Mouse (Mus musculus): ENCODE results near the gene Rbfox3.
A peak's percentile ranks its signal among the peaks of the same experiment; 100 is the strongest.

Rbfox3 gene

DNA sequence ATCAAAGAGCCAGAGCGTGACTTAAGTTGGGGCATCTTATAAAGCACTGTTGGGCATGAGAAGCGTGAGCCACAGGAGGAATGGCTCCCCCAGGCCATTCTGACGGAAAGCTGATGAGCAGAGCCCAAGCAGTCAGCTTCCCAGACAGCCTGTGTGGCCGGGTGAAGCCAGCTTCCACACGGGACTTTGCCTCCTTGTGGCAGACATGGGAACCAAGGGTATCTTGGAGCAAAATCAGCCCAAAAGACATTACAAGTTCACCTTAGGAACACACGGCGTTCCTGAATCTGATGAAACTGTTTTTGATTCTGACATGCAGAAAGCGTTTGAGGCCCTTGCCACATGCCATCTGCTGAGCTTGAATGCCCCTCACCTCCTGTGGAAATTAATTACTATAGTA lies 303.5 kb downstream of the Rbfox3 start:
- DNase-seq (ENCODE audit: extremely low read depth, low read depth), result no peak

DNA sequence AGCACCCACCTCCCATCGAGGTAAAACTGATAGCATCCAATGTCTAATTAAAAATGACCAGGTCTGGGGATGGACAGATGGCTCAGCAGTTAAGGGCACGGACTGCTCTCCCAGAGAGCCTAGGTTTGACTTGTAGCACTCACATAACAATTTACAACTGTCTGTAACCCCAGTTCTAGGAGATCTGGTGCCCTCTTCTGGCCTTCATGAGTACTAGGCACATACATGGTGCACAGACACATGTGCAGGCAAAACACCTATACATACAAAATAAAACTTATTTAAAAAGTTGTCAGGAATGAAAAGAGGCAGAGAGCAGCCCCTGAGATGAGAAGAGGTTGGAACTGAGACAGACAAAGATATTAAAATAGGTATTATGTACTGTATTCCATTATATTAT lies 305.8 kb downstream of the Rbfox3 start:
- no peak for DNase-seq (ENCODE audit: extremely low read depth, low read depth)

DNA sequence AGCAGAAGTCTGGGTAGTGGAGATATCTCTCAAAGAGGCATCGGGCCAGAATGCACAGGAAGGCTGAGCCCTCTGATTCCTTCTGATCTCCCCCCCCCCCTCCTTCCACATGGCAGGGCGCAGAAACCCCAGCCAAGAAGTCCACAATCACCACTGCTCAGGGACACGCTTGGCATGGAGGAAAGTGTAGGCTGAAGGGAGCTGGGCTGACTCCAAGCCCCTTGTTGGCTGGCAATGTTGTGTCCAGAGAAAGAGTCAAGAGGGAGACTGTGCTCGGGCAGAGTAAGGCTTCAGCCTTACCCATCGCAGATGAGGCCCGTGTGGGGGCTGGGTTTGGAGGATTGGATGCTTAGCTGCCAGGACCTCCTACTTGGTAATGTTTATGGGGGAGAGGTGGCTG lies 307.2 kb downstream of the Rbfox3 start:
- DNase-seq (ENCODE audit: extremely low read depth, low read depth), result no peak

DNA sequence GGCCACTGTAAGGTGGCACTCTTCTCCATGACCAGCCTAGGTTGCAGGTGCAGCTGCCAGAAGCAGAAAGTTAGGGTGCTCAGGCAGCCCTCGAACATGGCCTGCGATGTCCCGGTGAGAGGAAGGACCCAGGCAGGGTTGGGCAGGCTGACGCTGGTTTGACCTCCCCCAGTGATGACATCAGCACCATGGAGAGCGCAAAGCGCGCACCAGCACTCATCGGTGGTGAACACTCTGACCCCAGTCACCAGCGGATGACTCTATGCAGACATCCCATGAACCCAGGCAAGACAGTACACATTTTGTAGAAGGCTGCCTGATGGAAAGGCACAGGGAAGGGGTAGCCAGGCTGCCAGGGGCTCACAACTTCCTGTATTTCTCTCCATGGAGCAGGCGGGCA lies 308.3 kb downstream of the Rbfox3 start:
- DNase-seq (ENCODE audit: extremely low read depth, low read depth), result no peak

GRCm38 (mm10) chr11:118601484-118601883 lies 309.9 kb downstream of the Rbfox3 start:
- DNase-seq (ENCODE audit: extremely low read depth, low read depth), result no peak

GRCm38 (mm10) chr11:118600168-118600567 lies 311.2 kb downstream of the Rbfox3 start:
- no peak for DNase-seq (ENCODE audit: extremely low read depth, low read depth)

GRCm38 (mm10) chr11:118598726-118599125 lies 312.7 kb downstream of the Rbfox3 start:
- DNase-seq (ENCODE audit: extremely low read depth, low read depth), result no peak

DNA sequence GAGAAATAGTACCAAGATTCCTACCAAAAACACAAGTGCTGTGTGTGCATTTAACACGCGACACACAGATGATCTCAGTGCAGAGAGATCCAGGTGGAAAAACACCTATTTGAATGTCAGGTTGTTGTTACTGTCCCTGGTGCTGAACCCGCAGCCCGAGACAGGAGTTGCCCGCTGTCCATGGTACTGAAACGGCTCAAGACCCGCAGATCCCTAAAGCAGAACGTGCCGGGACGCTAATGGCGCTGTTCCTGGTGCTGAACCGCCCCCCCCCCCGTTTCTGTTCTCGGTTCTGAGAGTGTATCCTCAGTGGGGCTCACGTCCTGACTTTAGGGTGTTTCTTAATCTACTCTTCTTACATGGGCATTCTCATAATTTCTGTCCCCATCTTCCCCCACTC lies 326.6 kb downstream of the Rbfox3 start:
- DNase-seq (ENCODE audit: extremely low read depth, low read depth), result peak; percentile 15

DNA sequence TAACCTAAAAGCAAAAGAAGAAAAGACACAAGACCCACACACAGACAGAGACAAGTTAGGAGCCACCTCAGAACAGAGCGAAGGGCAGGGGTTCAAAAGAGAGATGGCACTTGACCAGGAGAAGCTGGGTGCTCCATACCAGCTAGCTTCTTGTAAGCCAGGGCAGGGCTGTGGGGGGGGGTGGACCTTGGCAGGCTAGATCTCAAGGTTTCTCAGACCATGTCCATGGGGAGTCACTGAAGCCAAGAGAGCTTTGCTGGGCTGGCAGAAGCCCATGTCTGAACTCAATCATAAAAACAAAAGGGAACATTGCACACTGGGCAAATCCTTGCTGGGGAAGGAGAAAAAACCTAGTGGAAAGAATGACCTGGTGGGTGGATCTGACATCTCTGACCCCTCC lies 327.4 kb downstream of the Rbfox3 start:
- no peak for DNase-seq (ENCODE audit: extremely low read depth, low read depth)

- DNase-seq (ENCODE audit: extremely low read depth, low read depth), result no peak
Observed at GRCm38 (mm10) chr11:118583573-118583972, 327.8 kb downstream of the Rbfox3 start.

- no peak for DNase-seq (ENCODE audit: extremely low read depth, low read depth)
Observed at GRCm38 (mm10) chr11:118581019-118581418, 330.4 kb downstream of the Rbfox3 start.

GRCm38 (mm10) chr11:118579622-118580021 lies 331.8 kb downstream of the Rbfox3 start:
- no peak for DNase-seq (ENCODE audit: extremely low read depth, low read depth)

DNA sequence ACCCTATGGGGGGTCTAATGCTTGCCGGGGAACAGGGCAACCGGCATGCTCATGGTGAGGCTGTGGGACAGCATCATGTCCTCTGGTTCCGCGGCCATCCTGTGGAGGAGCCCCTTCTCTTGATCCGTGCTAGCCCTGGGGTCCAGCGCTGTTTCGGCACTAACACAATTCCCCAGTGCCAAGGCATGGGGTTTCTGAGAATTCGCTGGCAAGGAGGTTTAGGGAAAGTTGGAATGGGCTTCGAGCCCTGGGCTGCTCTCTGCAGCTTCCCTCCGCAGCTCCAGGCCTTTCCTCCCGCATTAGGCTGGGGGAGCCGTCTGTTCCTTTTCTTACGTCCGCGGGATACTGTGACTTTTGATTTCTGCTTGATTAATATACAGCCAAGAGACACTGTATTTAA lies 334.1 kb downstream of the Rbfox3 start:
- DNase-seq (ENCODE audit: extremely low read depth, low read depth), result no peak

DNA sequence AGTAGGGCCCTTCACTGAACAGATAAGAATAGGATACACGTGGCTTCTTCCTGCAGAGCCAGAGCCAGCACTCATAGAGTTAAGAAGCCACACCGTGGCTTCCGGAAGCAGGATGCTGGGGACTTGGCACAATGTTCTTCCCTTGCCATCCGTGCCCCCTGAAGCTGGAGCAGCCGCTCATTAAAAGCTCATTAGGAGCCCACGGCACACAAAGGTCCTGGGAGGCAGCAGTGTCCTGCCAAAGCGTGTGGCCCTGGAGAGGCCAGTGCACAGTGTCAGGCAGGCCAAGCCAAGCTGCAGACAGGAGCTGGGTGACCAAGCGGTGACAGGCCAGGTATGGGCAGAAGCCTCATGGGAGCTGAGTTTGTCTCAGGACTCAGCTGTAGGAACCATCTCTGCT lies 334.8 kb downstream of the Rbfox3 start:
- no peak for DNase-seq (ENCODE audit: extremely low read depth, low read depth)

DNA sequence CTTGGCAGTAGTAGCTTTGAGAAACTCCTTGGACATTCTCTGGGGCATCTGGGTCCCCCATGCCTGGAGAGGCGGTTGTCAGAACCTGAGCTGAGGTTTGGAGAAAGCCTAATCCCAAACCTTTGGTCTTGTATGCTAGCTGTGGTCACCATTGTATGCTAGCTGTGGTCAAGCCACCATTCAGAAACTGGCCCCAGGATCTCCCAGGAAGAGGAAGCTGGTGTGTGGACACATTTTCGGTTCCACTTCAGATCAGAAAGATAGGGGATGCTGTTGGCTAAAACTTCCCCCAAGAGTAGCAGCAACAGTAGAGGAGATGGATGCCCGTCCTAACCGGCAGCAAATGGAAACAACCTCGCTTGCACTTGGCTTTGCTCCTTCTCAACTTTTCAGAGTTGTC lies 337.0 kb downstream of the Rbfox3 start:
- no peak for DNase-seq (ENCODE audit: extremely low read depth, low read depth)

DNA sequence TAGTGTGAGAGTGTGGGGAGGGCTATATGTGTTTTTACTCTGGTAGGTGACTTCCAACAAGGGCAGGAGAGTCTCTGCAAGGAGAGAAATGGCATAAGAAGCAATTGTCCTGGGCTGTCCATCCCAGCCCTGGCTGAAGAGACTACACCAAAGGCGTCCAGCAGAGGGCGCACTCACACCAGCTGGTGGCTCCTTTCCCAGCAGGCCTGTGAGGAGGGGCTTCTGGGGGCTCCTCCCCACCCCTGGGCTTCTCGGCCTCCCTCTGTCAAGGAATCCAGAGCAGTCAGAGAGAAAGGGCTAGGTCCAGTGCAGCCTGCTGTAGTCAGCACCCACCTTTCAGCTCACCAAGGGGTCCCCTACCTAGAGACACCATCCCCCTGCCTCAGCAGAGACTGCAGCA lies 337.8 kb downstream of the Rbfox3 start:
- no peak for DNase-seq (ENCODE audit: extremely low read depth, low read depth)

GRCm38 (mm10) chr11:118573000-118573399 lies 338.4 kb downstream of the Rbfox3 start:
- DNase-seq (ENCODE audit: extremely low read depth, low read depth), result no peak

GRCm38 (mm10) chr11:118570164-118570563 lies 341.2 kb downstream of the Rbfox3 start:
- DNase-seq (ENCODE audit: extremely low read depth, low read depth), result no peak

- DNase-seq (ENCODE audit: extremely low read depth, low read depth), result no peak
Observed at GRCm38 (mm10) chr11:118569571-118570062, 341.8 kb downstream of the Rbfox3 start.

- no peak for DNase-seq (ENCODE audit: extremely low read depth, low read depth)
Observed at GRCm38 (mm10) chr11:118563877-118564276, 347.5 kb downstream of the Rbfox3 start.

DNA sequence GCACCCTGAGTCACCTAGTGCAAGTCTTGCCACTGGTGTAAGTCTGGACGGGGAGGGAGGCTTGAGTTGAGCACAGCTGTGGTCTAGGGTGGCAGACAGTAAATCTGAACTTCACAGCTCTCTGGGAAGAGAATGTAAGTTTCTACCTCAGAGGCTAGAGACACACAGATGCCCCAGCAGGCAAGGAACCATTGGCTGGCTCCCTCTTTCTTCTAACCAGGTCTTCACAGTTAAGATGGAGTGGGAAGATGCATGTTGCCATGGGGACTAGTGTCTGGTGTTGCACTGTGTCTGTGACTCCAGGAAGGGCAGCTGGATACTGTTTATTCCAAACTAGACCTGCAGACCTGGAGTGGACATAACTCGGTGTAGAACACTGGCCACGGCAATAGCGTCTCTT lies 348.6 kb downstream of the Rbfox3 start:
- DNase-seq (ENCODE audit: extremely low read depth, low read depth), result no peak

DNA sequence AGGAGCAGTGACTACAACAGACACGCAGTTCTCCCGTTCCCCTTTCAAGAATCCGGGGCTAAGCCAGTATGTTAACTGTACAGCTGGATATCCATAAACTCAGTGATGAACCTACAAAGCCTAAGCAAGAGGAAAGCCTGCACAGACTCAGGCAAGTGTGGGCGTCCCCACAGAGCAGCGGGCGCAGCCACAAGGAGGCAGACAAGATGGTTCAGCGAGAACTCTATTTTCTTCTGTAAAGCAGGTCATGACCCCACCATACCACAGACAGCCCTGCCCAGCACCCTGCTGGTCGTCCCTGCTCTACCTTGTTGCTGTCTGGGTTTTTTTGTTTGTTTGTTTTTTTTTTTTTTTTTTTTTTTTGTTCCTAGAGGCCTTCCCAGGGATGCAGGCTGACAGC lies 353.2 kb downstream of the Rbfox3 start:
- DNase-seq (ENCODE audit: extremely low read depth, low read depth), result no peak

GRCm38 (mm10) chr11:118555631-118556030 lies 355.8 kb downstream of the Rbfox3 start:
- DNase-seq (ENCODE audit: extremely low read depth, low read depth), result no peak

DNA sequence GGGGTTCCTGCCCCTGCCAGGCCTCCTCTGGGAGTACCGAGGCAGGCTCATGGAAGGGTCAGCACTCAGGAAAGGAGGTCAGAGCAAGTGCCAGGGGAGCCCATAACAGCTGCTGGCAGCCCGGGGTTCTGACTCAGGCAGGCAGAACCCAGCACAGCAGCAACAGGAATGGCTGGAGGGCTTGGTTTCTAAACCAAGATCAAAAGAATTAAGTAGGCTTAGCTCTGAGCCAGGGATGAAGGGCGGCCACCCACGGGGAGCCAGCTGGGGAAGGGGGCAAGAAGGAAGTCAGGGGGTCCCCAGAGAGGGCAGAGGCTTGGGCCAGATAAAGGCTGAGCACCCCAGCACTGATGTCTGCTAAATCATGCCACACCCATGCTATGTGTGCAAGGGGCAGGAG lies 356.9 kb downstream of the Rbfox3 start:
- DNase-seq (ENCODE audit: extremely low read depth, low read depth), result no peak
